Mouse (Mus musculus): ENCODE results near the gene Arid5b.

Gene Arid5b

DNA sequence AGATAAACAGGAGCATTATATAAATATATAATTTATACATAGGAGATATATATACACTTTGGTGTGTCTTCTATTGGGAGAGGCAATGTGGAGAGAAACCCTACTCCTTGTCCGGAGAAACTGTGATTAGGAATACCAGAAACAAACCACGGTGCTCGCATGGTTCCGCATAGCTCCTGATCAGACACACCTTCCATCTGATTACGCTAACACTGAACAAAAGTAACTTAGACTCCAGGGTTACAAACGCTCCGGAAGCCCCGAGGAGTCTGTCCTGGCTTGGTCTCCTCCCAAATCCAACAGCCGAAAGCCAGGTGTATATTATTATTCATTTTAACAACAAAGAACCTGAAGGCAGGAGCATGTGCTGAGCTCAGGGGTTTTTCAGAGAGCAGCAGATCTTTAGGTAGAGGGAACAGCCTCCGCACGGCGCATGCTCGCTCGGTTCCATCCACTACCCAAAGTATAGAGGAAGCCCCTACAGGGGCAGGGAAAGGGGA lies 41.5 kb downstream of the Arid5b start:
- DNase-seq (ENCODE audit: low spot score in 2 of 2) = no peak

DNA sequence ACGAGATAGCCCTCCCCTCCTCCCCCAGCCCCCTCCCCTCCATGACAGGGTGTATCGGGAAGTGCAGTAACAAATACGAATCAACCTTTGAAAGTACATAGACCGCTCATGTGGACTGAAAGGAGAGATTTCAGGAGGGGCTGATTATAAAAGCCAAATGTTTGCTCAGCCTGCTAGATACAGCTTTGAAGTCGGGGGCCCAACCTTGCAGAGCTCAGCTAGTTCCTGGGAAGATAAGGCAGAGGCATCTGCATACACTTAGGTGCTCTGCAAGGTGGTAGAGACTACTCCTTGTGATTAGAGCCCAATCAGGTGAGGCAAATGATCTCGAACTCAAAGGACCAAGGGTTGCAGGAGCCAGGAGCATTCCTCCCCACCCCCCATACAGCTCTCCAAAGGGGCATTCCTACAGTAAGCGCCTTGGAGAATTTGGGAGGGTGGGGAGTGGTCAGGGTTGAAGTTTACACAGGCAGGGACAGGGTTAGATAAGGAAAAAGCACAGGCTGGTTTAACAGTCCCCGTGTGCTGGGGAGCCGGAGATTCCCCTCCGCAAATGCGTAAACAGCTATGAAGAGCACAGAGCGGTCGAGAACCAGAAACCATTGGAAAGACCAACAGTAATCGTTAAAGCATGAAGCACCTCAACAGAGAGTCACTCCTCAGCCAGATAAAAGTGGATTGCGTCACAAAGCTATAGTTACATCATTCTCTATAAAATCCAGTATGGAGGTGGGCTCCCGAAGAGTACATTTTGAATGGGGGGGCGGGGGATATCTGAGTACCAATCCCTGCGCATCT lies 47.0 kb downstream of the Arid5b start:
- no peak for DNase-seq (ENCODE audit: low spot score in 2 of 2)

DNA sequence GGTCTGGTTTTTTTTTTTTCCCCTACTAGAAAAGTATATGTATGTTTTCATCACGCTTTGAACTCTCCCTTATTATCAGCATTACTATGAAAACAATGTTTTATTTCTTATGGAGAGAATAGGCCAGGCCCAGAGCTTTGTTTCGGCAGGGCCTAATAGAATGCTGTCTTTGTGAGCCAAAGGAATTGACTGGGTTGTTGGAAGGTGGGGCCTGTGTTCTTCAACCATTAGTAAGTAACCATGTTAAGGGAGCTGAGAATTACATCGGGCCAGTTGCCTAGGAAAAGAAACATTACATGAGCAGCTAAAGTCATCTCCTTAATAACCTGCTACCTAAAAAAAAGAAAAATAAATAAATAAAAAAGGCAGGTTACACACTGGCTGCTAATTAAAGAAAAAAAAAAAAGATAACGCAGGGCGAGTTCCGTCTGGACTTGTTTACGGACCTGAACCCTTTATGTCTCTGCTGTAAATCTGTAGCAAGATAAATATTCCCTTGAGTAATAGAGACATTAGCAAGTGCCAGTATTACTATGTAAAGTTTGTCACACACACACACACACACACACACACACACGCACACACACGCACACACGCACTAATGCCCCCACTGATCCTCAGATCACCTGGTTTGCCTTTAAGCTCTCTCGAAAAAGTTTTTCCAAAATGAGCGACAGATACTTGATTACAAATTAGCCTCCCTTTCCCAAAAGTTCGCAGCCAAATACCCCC lies 47.7 kb downstream of the Arid5b start:
- DNase-seq (ENCODE audit: low spot score in 2 of 2) = no peak

DNA sequence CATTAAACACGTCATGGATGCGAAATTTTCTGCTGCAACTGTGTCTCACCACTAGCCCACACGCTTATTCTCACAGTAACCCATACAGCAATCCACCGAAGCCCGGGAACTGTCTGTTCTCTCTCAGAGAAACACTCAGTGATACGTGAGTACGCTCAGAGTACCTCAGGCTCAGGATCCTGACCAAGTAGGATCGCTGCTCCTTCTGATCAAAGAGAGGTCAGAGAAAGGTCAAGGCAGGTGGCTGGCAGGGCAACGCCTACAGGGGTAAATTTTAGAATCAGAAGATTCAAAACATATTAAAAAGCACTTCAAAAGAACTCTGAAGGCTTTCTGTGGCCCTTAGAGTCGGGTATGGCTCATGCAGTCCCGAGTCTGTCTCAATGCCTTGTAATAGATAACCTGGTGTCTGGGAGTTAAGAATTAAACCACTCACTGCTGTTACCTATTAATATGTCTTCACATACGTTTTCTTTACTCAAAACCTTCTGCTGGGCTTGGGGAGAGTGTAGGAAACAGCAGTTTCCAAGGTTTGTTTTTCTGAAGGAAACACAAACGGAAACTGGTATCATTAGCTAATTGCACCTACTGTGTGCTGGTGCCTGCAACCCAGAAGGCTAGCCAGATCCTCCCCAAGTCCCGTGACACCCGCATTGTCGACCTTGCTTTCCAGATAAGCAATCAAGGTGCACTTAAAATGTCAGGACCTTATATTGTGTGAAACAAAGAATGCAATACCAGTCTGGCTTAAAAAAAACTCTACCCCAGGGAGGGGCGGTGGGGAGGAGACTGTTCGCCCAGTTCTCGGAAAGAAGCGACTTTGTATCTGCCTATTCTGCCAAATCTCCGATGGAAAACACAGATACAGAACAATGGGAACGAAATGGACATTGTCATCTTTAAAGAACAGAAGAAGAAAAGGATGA lies 48.6 kb downstream of the Arid5b start:
- no peak for DNase-seq (ENCODE audit: low spot score in 2 of 2)

DNA sequence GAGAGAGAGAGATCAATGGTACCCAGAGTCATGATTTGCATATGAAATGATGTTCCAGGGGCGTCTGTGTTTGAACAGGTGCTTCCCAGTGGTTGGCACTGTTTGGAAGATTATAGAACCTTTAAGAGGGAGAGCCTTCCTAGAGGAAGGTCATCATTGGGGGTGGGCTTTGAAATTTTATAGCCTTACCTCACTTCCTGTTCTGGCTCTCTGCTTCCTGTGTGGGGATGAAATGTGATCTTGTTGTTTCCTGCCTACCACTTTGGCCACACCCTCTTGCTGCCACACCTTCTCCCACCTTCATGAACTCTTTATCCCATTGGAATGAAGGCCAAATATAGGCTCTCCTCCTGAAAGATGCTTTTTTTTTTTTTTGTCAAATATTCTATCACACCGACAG lies 55.9 kb downstream of the Arid5b start:
- no peak for DNase-seq (ENCODE audit: low spot score in 2 of 2)

DNA sequence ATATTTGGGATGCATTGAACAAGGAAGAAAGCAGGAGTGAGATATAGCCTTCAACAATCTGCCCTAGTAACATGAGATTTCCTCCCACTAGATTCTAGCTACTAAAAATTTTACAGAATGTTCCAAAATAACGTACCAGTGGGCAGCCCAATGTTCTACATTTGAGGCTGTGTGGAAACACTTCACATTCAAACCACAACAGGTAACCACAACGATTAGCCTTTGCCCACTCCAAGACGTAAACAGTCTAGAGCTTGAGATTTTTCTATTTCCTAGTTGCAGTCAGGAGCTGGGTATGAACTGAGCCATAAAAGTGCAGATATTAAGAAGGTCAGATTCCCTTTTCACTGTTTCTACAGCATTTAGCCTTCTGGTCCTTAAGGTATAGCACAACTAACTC lies 56.5 kb downstream of the Arid5b start:
- no peak for DNase-seq (ENCODE audit: low spot score in 2 of 2)

DNA sequence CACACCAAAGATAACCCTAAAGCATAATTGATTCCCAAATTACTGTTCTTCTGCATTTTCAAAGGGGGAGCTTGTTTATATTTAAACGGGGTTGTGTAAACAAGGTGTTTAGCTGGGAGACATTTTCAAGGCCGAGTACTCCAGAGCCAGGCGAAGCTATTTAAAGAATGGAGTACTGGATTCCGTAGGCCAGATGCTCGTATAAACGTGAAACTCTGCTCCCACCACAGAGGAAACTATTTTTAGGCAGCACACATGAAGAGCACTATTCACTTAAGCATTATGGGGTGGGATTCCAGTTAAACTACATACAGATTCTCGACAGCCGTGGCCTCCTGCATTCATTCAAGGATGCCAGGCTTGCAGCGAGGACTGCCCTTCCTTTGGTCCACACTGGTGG lies 59.2 kb downstream of the Arid5b start:
- DNase-seq (ENCODE audit: low spot score in 2 of 2) = no peak

DNA sequence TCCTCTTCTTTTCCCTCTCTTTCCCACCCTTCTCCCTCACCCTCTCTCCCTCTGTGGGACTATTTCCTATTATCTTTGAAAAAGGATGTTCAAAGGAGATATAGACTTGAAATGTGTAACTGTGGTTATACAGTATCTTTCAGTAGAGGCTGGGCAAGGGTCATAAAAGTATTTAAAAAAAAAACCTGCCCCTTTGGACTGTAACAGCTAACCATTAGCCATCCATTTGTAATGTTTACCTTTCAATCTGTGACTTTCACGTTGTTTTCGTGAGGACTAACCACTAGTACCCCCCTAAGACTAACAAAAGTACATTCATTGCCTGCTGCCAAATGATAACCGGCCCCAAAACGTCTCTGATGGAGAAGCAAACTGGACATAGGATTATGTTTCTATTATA lies 59.9 kb downstream of the Arid5b start:
- no peak for DNase-seq (ENCODE audit: low spot score in 2 of 2)

DNA sequence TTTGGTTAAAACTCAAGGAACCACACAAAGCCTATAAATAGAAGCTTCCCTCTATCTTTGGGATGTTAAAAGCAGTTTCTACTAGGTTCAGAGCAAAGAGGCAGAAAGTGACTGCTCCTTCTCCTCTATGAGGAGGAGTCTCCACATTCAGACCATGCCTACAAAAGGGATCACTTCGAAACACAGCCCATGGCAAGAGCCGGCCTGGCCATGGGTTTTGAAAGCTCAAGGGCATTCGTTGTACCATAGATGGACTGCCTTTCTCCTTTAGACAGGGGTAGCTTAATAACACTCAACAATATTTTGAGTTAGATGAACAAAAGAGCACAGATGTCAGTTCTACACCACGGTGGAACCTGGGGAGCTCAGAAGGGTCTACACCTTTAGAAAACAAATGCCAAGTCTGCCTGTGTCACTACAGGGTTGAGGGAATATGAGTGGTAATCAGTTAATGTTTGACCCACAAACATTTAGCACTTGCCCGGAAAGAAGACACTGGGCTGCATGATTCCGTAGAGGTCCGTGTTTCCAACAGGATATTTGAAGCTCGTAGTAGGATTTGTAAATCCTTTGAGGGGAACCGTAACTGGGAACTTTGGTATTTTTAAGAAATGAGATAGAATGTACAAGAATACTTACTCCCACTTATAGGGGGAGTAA lies 63.6 kb downstream of the Arid5b start:
- no peak for DNase-seq (ENCODE audit: low spot score in 2 of 2)

DNA sequence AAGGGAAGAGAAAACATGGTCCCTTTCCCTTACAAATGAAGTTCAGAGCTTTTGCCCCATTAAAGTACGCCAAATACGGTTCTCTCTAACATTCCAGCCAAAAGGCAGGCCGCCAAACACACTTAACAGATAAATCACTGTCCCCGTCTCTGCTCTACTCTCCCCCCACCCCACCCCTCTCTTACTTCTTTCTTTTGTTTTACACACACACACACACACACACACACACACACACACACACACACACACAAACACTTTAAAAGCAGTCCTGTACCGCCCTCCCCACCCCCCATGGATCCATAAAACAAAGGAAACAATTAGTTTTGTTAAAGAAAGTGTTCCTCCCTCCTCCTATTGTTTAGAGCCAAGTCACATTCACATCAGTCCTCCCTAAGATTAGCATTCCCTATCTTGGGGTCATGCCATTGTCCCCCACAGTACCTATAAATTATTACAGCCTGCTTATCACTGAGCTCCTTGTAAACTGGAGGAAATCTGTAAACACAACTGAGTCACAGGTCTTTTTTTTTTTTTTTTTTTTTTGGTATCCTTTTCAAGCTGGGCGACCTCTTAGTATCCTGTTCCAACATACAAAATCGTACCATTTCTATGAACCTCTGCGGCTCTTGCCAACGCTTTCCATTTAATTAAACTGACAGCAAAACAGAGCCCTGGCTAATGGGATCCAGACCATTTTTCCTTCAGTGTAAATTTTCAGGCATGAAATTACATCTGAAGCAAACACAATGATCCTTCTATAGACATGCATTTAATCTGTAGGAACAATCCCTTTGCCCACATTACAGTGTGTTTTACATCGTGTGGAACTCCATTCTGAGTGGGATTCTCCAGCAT lies 66.3 kb downstream of the Arid5b start:
- DNase-seq (ENCODE audit: low spot score in 2 of 2) = no peak

DNA sequence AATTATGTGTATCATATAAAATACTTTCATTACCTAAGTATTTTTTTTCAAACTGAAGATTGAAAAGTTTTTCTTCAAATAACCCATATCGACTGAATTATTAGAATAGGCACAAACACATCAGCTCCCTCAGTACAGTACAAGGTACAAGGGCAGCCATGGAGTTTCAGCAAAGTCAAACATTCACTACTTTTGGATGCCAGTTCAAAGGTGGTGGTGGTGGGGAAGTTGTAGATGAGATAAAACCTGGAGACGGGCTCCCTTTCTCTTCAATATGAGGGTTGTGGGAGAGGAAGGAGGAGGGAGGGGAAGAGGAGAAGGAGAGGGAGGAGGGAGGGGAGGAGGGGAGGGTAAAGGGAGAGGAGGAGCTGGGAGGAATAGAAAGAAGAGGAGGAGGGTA lies 67.0 kb downstream of the Arid5b start:
- DNase-seq (ENCODE audit: low spot score in 2 of 2) = no peak

DNA sequence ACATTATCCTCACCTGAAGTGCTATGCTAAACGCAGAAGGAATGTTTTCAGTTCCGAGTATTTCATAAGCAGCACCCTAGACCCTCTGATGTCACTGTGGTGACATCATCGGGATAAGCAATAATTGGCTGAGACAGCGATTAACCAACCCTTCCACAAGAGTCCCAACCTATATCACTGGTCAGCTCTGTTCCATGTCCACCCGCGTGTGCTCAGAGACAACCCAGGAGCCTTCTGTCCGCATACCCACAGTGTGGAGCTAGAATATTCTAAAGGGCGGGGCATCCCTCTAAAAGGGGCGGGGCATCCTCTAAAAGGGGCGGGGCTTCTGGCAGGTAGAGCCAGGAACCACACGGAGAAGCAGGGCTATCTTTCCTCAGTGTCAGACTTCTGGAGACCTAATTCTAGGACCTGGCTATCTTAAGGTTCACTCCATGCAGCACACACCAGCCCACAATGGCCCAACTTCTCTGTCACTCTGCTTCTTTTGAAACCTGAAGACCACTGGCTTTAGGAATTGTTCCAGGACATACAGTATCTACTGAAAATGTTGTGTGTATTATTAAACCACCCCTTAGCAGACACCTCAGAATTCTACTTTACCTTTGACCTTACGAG lies 68.4 kb downstream of the Arid5b start:
- no peak for DNase-seq (ENCODE audit: low spot score in 2 of 2)

DNA sequence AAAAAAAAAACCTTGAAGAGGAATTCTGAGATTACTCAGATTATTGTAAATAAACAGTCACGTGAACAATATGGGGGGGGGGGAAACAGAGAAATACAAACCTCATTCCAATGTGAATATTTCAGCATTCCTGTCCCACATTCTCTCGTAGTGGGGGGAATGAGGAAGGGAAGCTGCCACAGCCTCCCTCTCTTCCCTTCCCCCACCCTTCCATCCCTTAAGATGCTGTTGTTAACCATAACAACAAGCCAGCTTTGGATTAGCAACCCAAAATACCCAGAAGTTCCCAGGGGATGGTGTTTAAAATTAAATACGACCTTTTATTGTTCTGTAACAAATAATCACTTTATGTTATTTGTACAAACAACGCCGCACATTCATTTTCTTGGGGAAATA lies 69.9 kb downstream of the Arid5b start:
- no peak for DNase-seq (ENCODE audit: low spot score in 2 of 2)

DNA sequence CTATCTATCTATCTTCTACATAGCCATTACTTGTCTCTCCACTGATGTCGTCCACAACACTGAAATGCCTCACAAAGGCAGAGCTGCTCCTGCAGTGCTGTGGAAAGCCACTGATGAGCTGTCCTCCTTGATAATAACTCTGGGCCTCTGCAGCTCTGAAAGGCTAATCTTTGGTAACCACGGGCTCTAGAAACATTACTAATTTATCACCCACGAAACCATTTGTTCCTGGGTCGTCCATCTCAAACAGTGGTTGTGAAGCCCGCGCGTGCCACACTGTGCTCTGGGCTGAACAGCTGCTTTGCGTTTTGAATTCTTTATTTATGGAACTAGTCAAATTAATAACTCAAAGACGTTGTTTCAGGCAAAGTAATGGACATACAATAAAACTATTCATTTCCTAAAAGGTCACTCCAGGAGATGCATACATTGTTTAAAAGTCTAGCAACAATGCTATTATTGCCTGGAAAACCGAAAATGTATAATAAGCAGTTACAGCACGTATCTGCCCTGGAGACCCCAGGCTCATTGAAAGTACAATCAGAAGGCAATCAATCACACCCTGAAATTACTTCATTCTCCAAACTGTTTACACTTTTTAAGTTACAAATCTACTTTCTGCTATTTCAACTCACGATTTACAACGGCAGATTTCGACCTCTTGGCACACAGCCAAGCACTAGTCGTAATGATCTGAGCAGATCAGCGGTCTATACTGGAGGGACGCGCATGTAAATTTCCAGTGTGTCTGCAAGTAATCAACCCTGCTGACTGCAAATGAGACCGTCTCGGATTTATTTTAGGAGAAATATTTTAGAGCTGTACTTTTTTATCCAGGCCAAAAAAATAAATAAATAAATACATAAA lies 70.5 kb downstream of the Arid5b start:
- no peak for DNase-seq (ENCODE audit: low spot score in 2 of 2)

DNA sequence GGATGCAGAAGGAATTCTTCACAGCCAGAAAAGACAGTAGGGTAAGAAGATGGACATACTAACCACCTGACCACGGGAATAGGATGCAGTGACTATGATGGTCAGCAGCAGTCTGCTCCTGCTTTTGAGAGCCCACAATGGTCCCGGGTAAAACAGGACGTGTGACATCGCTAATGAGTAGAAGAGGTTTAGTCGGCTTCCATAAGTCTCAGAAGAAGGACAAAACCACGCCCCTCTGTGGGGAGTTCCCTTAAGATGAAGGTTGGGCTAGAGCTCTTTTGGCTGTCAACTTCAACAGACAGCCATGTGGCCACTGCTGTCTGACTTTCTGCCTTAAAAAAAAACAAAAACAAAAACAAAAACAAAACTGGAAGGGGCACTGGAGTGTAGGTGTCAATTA lies 74.1 kb downstream of the Arid5b start:
- no peak for DNase-seq (ENCODE audit: low spot score in 2 of 2)

DNA sequence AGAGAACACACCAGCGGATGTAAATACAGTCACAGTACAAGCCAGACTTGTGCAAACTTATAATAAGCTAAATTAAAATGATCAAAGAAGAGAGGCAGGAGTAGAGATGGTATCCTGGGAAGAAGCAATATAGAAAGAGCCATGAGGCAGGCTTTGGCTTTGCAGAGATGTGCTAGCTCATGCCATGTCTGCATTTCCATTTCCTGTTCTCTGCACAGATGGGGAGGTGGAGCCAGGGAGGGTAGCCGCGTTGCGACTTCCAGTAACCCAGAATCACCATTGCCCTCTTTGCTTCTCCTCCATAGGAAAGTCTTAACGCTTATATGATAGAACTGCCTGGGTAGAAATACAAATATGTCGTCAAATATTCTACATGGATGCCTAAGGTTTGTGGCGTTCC lies 74.7 kb downstream of the Arid5b start:
- no peak for DNase-seq (ENCODE audit: low spot score in 2 of 2)

DNA sequence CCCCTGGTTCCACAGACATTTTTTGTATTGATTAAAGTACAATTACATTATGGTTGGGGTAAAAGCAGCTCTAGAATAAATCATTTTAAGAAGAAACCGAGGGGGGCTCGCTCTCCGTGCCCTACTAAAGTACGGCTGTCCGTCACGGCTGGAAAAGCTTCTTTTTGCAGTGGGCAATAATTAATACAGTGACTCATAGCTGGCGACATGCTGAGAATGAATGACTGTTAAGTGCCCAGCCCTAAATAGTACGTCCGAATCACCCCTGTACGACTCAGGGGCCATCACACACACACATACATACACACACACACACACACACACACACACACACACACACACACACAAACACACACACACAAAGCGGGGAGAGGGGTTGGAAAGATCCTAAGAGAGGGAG lies 75.2 kb downstream of the Arid5b start:
- DNase-seq (ENCODE audit: low spot score in 2 of 2) = no peak

DNA sequence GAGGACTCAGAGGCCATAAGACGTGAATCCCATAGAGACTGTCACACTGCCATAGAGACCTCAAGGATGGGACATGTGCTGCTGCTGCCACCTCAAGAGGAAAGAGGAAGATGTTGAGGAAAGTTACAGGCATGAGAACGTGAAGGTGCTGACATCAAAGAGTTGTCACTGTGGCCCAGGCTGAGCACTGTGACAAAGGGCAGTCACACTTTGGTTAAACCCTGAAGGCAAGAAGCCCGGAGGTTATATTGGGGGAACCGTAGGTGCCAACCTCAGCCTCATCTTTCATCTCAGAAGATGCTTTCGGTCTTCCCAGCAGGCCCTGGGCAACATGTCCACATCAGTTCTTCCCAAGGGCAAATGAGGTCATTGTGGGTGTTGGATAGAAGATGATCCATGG lies 79.1 kb downstream of the Arid5b start:
- no peak for DNase-seq (ENCODE audit: low spot score in 2 of 2)

DNA sequence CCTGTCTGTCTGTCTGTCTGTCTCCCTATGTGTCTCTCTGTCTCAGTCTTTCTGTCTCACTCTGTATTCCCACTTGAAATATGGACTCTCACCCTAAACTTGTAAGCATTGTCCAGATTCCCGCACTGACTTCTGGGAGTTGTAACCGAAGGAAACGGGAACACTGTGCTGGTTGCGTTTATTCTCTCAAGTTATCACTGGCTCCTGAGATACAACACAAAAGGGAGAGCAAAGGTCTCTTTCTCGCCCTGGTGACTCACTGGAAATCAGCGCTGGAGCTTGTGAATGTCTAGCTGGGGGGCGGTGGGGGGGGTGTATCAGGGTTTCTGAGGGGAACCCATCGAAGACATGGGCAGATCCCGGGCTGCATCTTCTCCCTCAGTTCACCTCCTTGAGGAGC lies 82.2 kb downstream of the Arid5b start:
- no peak for DNase-seq (ENCODE audit: low spot score in 2 of 2)

All from heart, adult 9 months (tissue).